Mouse (Mus musculus) Muller cell, postnatal 12 days (primary cell): ENCODE results near the gene 2410015M20Rik.
A peak's percentile ranks its signal among the peaks of the same experiment; 100 is the strongest.
"Not testable (repeated sequence)": the region's sequence is repeated elsewhere in the genome, so short reads cannot be mapped to it uniquely, and the experiment has no call there.

ENCODE experiments used
- DNase-seq: peaks from one replicate; pipeline ENCODE4 v3.0.0-alpha.2; 2015; ENCODE audit errors: inconsistent ontology term

2410015M20Rik gene

GRCm38 (mm10) chr17:56613236-56613844, 3.8 kb upstream of the 2410015M20Rik start, which contains the start of gene Rpl36:
Rpl36 (plus strand) TSS chr17:56613416.
- DNase-seq = peak; percentile 96

- not testable (repeated sequence) for DNase-seq
Measured at GRCm38 (mm10) chr17:56612565-56612939, 3.0 kb upstream of the 2410015M20Rik start.

GRCm38 (mm10) chr17:56611861-56612564, 2.4 kb upstream of the 2410015M20Rik start:
- DNase-seq = peak; percentile 47

- no peak for DNase-seq
Measured at GRCm38 (mm10) chr17:56611323-56611722, 1.8 kb upstream of the 2410015M20Rik start.

- no peak for DNase-seq
Measured at GRCm38 (mm10) chr17:56608699-56609098, 872 bp downstream of the 2410015M20Rik start.

GRCm38 (mm10) chr17:56607521-56608062, 2.0 kb downstream of the 2410015M20Rik start:
- no peak for DNase-seq

- DNase-seq = no peak
Measured at GRCm38 (mm10) chr17:56605431-56605830, 4.1 kb downstream of the 2410015M20Rik start.

GRCm38 (mm10) chr17:56604422-56604821, 5.1 kb downstream of the 2410015M20Rik start:
- DNase-seq = no peak

GRCm38 (mm10) chr17:56604070-56604380, 5.5 kb downstream of the 2410015M20Rik start:
- DNase-seq = no peak

- DNase-seq = no peak
Measured at GRCm38 (mm10) chr17:56603186-56604069, 6.1 kb downstream of the 2410015M20Rik start.

GRCm38 (mm10) chr17:56593527-56594271, 15.9 kb downstream of the 2410015M20Rik start:
- DNase-seq = no peak

GRCm38 (mm10) chr17:56592553-56592952, 17.0 kb downstream of the 2410015M20Rik start:
- DNase-seq = no peak

- no peak for DNase-seq
Measured at GRCm38 (mm10) chr17:56588921-56589320, 20.6 kb downstream of the 2410015M20Rik start.

- DNase-seq = no peak
Measured at GRCm38 (mm10) chr17:56587773-56588172, 21.8 kb downstream of the 2410015M20Rik start.

- DNase-seq = no peak
Measured at GRCm38 (mm10) chr17:56585171-56585821, 24.3 kb downstream of the 2410015M20Rik start.

GRCm38 (mm10) chr17:56584257-56585130, 25.1 kb downstream of the 2410015M20Rik start, which contains the start of the genes Safb2 and Safb:
Safb2 (minus strand) TSS chr17:56584585.
Safb (plus strand) TSS chr17:56584825.
- DNase-seq = peak; percentile 99

GRCm38 (mm10) chr17:56583611-56584256, 25.8 kb downstream of the 2410015M20Rik start:
- no peak for DNase-seq

- no peak for DNase-seq
Measured at GRCm38 (mm10) chr17:56583071-56583470, 26.5 kb downstream of the 2410015M20Rik start.

- no peak for DNase-seq
Measured at GRCm38 (mm10) chr17:56572939-56573338, 36.6 kb downstream of the 2410015M20Rik start.
